Mouse (Mus musculus) liver, postnatal 0 days (tissue): ENCODE measurements around the gene Tmcc3.

Experiments
- CTCF ChIP-seq: sonication (generic); IDR thresholded peaks from 2 replicates; pipeline ENCODE4 v1.5.1; 2016; ENCODE audit warnings: antibody characterized with exemption, low read depth
- EP300 ChIP-seq: IDR thresholded peaks from 2 replicates; pipeline ENCODE4 v1.6.1; 2016; ENCODE audit warnings: antibody characterized with exemption, low read depth, mild to moderate bottlenecking

GRCm38 (mm10) chr10:94477366-94478225, 165.8 kb downstream of the Tmcc3 start:
- TF ChIP-seq CTCF (no peak), EP300 (no peak)
